Mouse (Mus musculus) midbrain, embryonic 16.5 days (tissue): ENCODE results near the gene Tpsab1. TPM values are rescaled to one million over a fixed set of nuclear protein-coding genes. Genes with fewer than 3 reads are reported as not detected.

Experiments used
- ATAC-seq: fragments of 200-750 bp; cut with Nextera tagmentation; 2 replicates; pipeline ENCODE4 v1.8.0; 2017; ENCODE audit warnings: moderate TSS enrichment
- H3K27ac ChIP-seq: fragments of 300-500 bp; sonication (generic); 2 replicates; pipeline ENCODE4 v1.5.1; 2014; ENCODE audit warnings: mild to moderate bottlenecking, low read length, mixed read lengths
- H3K27me3 ChIP-seq: fragments of 300-500 bp; sonication (generic); 2 replicates; pipeline ENCODE4 v1.6.1; 2014; ENCODE audit warnings: low read depth, low read length, mixed read lengths; ENCODE audit not compliant: control insufficient read depth, insufficient read depth
- H3K36me3 ChIP-seq: fragments of 300-500 bp; sonication (generic); 2 replicates; pipeline ENCODE4 v1.6.1; 2014; ENCODE audit warnings: mild to moderate bottlenecking, low read length, moderate library complexity, mixed read lengths; ENCODE audit not compliant: control insufficient read depth, insufficient read depth
- H3K4me1 ChIP-seq: fragments of 300-500 bp; sonication (generic); 2 replicates; pipeline ENCODE4 v1.6.1; 2014; ENCODE audit warnings: mild to moderate bottlenecking, low read length, mixed read lengths; ENCODE audit not compliant: control insufficient read depth, insufficient read depth
- H3K4me2 ChIP-seq: fragments of 300-500 bp; sonication (generic); 2 replicates; pipeline ENCODE4 v1.6.1; 2014; ENCODE audit warnings: mild to moderate bottlenecking, low read length, mixed read lengths
- H3K4me3 ChIP-seq: fragments of 300-500 bp; sonication (generic); 2 replicates; pipeline ENCODE4 v1.5.1; 2014; ENCODE audit warnings: low read depth, mild to moderate bottlenecking, low read length, moderate library complexity, mixed read lengths
- H3K9ac ChIP-seq: fragments of 300-500 bp; sonication (generic); 2 replicates; pipeline ENCODE4 v1.6.1; 2014; ENCODE audit warnings: low read depth, low read length, mixed read lengths
- H3K9me3 ChIP-seq: fragments of 300-500 bp; sonication (generic); replicated peaks from 2 replicates; pipeline ENCODE4 v1.6.1; 2014; ENCODE audit warnings: mild to moderate bottlenecking, low read length, mixed read lengths; ENCODE audit not compliant: control insufficient read depth, poor library complexity, severe bottlenecking
- WGBS: fragments of 180-500 bp; shearing (Covaris S2); extraction: QIAGEN DNeasy Blood & Tissue Kit; methylation state at CpG from one replicate; pipeline ENCODE4 v1.1.7; 2014; 5-methylcytosine and 5-hydroxymethylcytosine counted together
- polyA plus RNA-seq: library from polyadenylated mRNA; unstranded; fragments of >200 nt; fragmentation: Nextera tagmentation; extraction: Ambion mirVana; gene quantifications from 2 replicates; pipeline ENCODE4 v1.2.1, GENCODE M21; 2015

Gene Tpsab1
- polyA plus RNA-seq, 1 experiment from 2014 or later, result not detected

- ATAC-seq, result no peak
Observed at GRCm38 (mm10) chr17:25340003-25340402, 5.4 kb downstream of the Tpsab1 start.

GRCm38 (mm10) chr17:25338218-25338617, 7.1 kb downstream of the Tpsab1 start:
- no peak overlapping the region for H3K4me2 ChIP-seq
- no peak for ATAC-seq
- no peak overlapping the region for H3K4me3 ChIP-seq
- no peak overlapping the region for H3K27ac ChIP-seq
- H3K9me3 ChIP-seq, result no peaks in the 10 kb centered on the region
- no peaks in the 10 kb centered on the region for H3K36me3 ChIP-seq
- no peaks in the 10 kb centered on the region for H3K4me1 ChIP-seq
- H3K27me3 ChIP-seq, result no peaks in the 10 kb centered on the region
- 91% methylated on average over 4 of the region's 4 CpGs for WGBS
- H3K9ac ChIP-seq, result no peak overlapping the region

More at GRCm38 (mm10) chr17:25340003-25340402, 5.4 kb downstream of the Tpsab1 start:
- H3K9ac ChIP-seq, result no peak overlapping the region
- no peak overlapping the region for H3K4me3 ChIP-seq
- no peaks in the 10 kb centered on the region for H3K27me3 ChIP-seq
- H3K27ac ChIP-seq, result no peak overlapping the region
- no peaks in the 10 kb centered on the region for H3K4me1 ChIP-seq
- 91% methylated on average over 6 of the region's 6 CpGs for WGBS
- H3K36me3 ChIP-seq, result no peaks in the 10 kb centered on the region
- no peaks in the 10 kb centered on the region for H3K9me3 ChIP-seq
- H3K4me2 ChIP-seq, result no peak overlapping the region

GRCm38 (mm10) chr17:25333943-25334342, 11.4 kb downstream of the Tpsab1 start:
- Histone ChIP-seq H3K4me3 (no peak overlapping the region), H3K27me3 (no peaks in the 10 kb centered on the region), H3K36me3 (no peaks in the 10 kb centered on the region), H3K9me3 (no peaks in the 10 kb centered on the region), H3K4me1 (no peaks in the 10 kb centered on the region), H3K9ac (peak overlapping the region; percentile 40; the same call in 1 of the 2 replicates), H3K27ac (no peak overlapping the region), H3K4me2 (no peak overlapping the region)
- WGBS, result under 1% methylated on average over 8 of the region's 8 CpGs
- ATAC-seq, result no peak

GRCm38 (mm10) chr17:25332321-25332720, 13.0 kb downstream of the Tpsab1 start:
- no peak overlapping the region for H3K4me2 ChIP-seq
- H3K4me3 ChIP-seq, result no peak overlapping the region
- no peak for ATAC-seq
- H3K9me3 ChIP-seq, result no peaks in the 10 kb centered on the region
- H3K4me1 ChIP-seq, result no peaks in the 10 kb centered on the region
- no peak overlapping the region for H3K27ac ChIP-seq
- no peak overlapping the region for H3K9ac ChIP-seq
- 79% methylated on average over 9 of the region's 9 CpGs for WGBS
- H3K36me3 ChIP-seq, result no peaks in the 10 kb centered on the region
- no peaks in the 10 kb centered on the region for H3K27me3 ChIP-seq

GRCm38 (mm10) chr17:25322930-25323329, 22.4 kb downstream of the Tpsab1 start:
- no peaks in the 10 kb centered on the region for H3K27me3 ChIP-seq
- no peak overlapping the region for H3K4me3 ChIP-seq
- no peak for ATAC-seq
- no peaks in the 10 kb centered on the region for H3K9me3 ChIP-seq
- H3K36me3 ChIP-seq, result no peaks in the 10 kb centered on the region
- no peak overlapping the region for H3K27ac ChIP-seq
- no peak overlapping the region for H3K4me2 ChIP-seq
- 28% methylated on average over 2 of the region's 2 CpGs for WGBS
- H3K4me1 ChIP-seq, result no peaks in the 10 kb centered on the region
- H3K9ac ChIP-seq, result no peak overlapping the region

GRCm38 (mm10) chr17:25320819-25321218, 24.5 kb downstream of the Tpsab1 start:
- no peak overlapping the region for H3K4me2 ChIP-seq
- no peaks in the 10 kb centered on the region for H3K36me3 ChIP-seq
- ATAC-seq, result no peak
- H3K9me3 ChIP-seq, result no peaks in the 10 kb centered on the region
- 97% methylated on average over 8 of the region's 8 CpGs for WGBS
- H3K4me1 ChIP-seq, result no peaks in the 10 kb centered on the region
- H3K27me3 ChIP-seq, result no peaks in the 10 kb centered on the region
- no peak overlapping the region for H3K9ac ChIP-seq
- no peak overlapping the region for H3K27ac ChIP-seq
- H3K4me3 ChIP-seq, result no peak overlapping the region

GRCm38 (mm10) chr17:25318354-25318753, 27.0 kb downstream of the Tpsab1 start, which contains the start of gene Prss29:
Gene Prss29 (plus strand): TSS chr17:25318654.
- H3K4me1 ChIP-seq, result no peaks in the 10 kb centered on the region
- H3K27ac ChIP-seq, result no peak within 1 kb of the TSS
- H3K4me2 ChIP-seq, result no peak within 1 kb of the TSS
- 78% methylated on average over 5 of the region's 5 CpGs for WGBS
- H3K9ac ChIP-seq, result no peak within 1 kb of the TSS
- no peaks in the 10 kb centered on the region for H3K9me3 ChIP-seq
- H3K27me3 ChIP-seq, result no peaks in the 10 kb centered on the region
- no peak within 1 kb of the TSS for H3K4me3 ChIP-seq
- H3K36me3 ChIP-seq, result no peaks in the 10 kb centered on the region
- no peak for ATAC-seq

DNA sequence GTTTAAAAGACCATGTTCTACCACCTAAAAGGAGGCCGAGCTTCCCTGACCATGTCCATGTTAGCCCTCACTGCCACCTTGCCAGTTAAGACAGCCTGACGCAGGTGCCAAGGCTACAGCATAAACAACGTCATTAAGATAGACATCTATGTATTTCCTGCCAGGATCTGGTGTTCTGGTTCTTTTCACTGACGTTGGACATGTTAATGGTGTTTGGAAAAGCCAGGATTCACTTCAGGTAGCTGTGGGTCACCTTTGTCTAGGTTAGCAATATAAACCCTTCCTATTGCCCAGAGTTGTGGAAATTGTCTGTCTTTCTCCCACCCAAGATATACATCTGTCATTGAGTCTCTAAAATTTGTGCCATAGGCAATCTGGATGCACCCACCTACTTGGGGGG, 37.0 kb downstream of the Tpsab1 start, which contains the start of gene Prss28:
TSS of gene Prss28 (plus strand) at position 301 of the 400 bp plus-strand sequence.
- Histone ChIP-seq H3K9ac (no peak within 1 kb of the TSS), H3K4me3 (no peak within 1 kb of the TSS), H3K9me3 (no peaks in the 10 kb centered on the region), H3K4me1 (no peaks in the 10 kb centered on the region), H3K4me2 (no peak within 1 kb of the TSS), H3K27ac (no peak within 1 kb of the TSS), H3K27me3 (no peaks in the 10 kb centered on the region), H3K36me3 (no peaks in the 10 kb centered on the region)
- no peak for ATAC-seq
- WGBS, result 83% methylated on average over 4 of the region's 4 CpGs

DNA sequence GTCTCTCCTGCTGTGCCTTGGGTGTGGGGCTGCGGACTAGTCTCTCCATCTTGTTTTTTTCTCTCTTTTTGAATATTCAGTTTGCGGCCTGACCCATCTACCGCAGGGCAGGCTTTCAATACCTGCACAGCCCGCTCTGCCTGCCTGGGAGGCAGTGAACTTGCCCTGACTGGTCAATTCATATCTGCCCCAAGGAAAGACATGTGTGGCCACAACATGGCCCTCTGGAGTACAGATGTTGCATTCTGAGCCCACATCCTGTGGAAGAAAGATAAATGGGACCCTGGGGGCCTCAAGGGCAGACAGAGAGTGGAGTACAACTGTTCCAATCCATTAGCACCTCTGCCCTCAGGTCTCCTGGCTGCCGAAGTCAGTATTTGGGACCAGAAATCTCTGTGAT, 47.3 kb downstream of the Tpsab1 start, which contains the start of gene Prss34:
TSS of gene Prss34 (plus strand) at position 301 of the 400 bp plus-strand sequence.
- Histone ChIP-seq H3K36me3 (no peaks in the 10 kb centered on the region), H3K27me3 (no peaks in the 10 kb centered on the region), H3K4me3 (no peak within 1 kb of the TSS), H3K9me3 (no peaks in the 10 kb centered on the region), H3K27ac (no peak within 1 kb of the TSS), H3K4me2 (no peak within 1 kb of the TSS), H3K4me1 (no peaks in the 10 kb centered on the region), H3K9ac (no peak within 1 kb of the TSS)
- WGBS, result 90% methylated on average over 5 of the region's 5 CpGs
- no peak for ATAC-seq
